Mouse (Mus musculus) heart, embryonic 14.5 days (tissue): ENCODE data around the gene Mrgprh. TPM values are rescaled to one million over a fixed set of nuclear protein-coding genes. Genes with fewer than 3 reads are reported as not detected.
"Not testable (repeated sequence)": the region's sequence is repeated elsewhere in the genome, so short reads cannot be mapped to it uniquely, and the experiment has no call there.

Source experiments
- ATAC-seq: fragments of 200-750 bp; cut with Nextera tagmentation; 2 replicates; pipeline ENCODE4 v1.8.0; 2017; ENCODE audit warnings: low read depth, moderate TSS enrichment; ENCODE audit not compliant: insufficient number of reproducible peaks, insufficient read depth, low FRiP score
- H3K27ac ChIP-seq, 2 experiments: fragments of 200-500 bp in 1 of 2; fragments of 300-500 bp in 1 of 2; sonication (generic) in 1 of 2; replicated peaks in 1 of 2; 2 replicates each; pipeline ENCODE4 v1.5.1; 2012 to 2014; ENCODE audit warnings: low read depth in 2 of 2, low read length in 2 of 2, control low read depth in 1 of 2, mild to moderate bottlenecking in 1 of 2, mixed read lengths in 1 of 2; ENCODE audit not compliant: control insufficient read depth in 1 of 2, insufficient read depth in 1 of 2
- H3K27me3 ChIP-seq: fragments of 300-500 bp; sonication (generic); 2 replicates; pipeline ENCODE4 v1.6.1; 2014; ENCODE audit warnings: mild to moderate bottlenecking, low read length, control low read depth; ENCODE audit not compliant: control insufficient read depth, insufficient read depth
- H3K36me3 ChIP-seq: fragments of 300-500 bp; sonication (generic); 2 replicates; pipeline ENCODE4 v1.6.1; 2014; ENCODE audit warnings: mild to moderate bottlenecking, control low read depth, low read length, mixed read lengths; ENCODE audit not compliant: control insufficient read depth, insufficient read depth
- H3K4me1 ChIP-seq, 2 experiments: fragments of 200-500 bp in 1 of 2; fragments of 300-500 bp in 1 of 2; sonication (generic) in 1 of 2; 2 replicates each; pipeline ENCODE4 v1.6.1; 2012 to 2014; ENCODE audit warnings: low read length in 2 of 2, control low read depth in 1 of 2, mixed read lengths in 1 of 2; ENCODE audit not compliant: control insufficient read depth in 2 of 2, insufficient read depth in 2 of 2
- H3K4me2 ChIP-seq: fragments of 300-500 bp; sonication (generic); 2 replicates; pipeline ENCODE4 v1.6.1; 2014; ENCODE audit warnings: mild to moderate bottlenecking, low read length
- H3K4me3 ChIP-seq, 2 experiments: fragments of 200-500 bp in 1 of 2; fragments of 300-500 bp in 1 of 2; sonication (generic) in 1 of 2; 2 replicates each; pipeline ENCODE4 v1.5.1; 2012 to 2014; ENCODE audit warnings: low read length in 2 of 2, mild to moderate bottlenecking in 2 of 2, control low read depth in 1 of 2, low read depth in 1 of 2, moderate library complexity in 1 of 2; ENCODE audit not compliant: control insufficient read depth in 1 of 2, insufficient read depth in 1 of 2
- H3K9ac ChIP-seq: fragments of 300-500 bp; sonication (generic); 2 replicates; pipeline ENCODE4 v1.6.1; 2014; ENCODE audit warnings: mild to moderate bottlenecking, low read length
- H3K9me3 ChIP-seq: fragments of 300-500 bp; sonication (generic); 2 replicates; pipeline ENCODE4 v1.6.1; 2016; ENCODE audit warnings: low read length, control low read depth; ENCODE audit not compliant: control insufficient read depth
- WGBS: fragments of 180-500 bp; shearing (Covaris S2); extraction: QIAGEN DNeasy Blood & Tissue Kit; methylation state at CpG from one replicate; pipeline ENCODE4 v1.1.7; 2014; 5-methylcytosine and 5-hydroxymethylcytosine counted together
- polyA plus RNA-seq: library from polyadenylated mRNA; unstranded; fragments of >200 nt; fragmentation: Nextera tagmentation; extraction: Ambion mirVana; gene quantifications from 2 replicates; pipeline ENCODE4 v1.2.1, GENCODE M21; 2014

Gene Mrgprh
- polyA plus RNA-seq, 1 experiment from 2014 or later = 0.09 TPM

DNA sequence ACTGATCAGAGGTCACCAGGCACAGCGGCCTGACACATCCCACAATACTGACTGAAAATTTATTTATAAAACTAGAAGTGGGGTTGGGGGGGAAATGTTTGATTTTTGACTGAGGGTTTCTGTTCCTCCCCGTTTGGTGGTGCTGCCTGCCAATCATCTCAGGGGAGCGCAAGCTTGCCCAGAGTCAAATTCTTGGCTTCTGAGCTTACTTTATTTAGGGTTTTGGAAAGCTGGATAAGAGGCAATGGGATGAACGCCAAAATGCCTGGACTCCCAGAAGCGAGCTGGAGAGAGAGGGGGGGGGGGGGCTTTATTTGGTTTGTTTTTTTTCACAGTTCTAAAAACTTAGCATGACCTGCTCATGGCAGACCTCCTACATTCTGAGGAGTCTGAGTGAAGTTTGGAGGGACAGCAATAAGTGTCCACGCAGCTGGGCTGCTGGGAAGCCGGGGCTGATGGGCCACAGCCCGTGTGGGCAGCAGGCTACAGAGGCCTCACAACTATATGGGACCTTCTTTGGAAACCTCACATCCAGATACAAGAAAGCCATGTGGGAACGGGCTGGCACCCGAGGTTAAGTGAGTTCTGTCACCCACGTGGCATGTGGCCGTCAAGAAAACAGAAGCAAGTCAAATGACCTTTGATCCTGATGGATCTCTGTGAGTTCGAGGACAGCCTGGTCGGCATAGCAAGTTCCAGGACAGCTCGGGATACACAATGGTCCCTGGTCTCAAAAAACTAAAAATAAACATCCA, 11.4 kb downstream of the Mrgprh start:
- no peak for ATAC-seq
- Histone ChIP-seq H3K4me1 (peaks cover 5 to 7% of the 10 kb centered on the region in 2 experiments; a peak in 2 of 4 replicates), H3K4me2 (no peak overlapping the region), H3K9ac (no peak overlapping the region), H3K27me3 (no peaks in the 10 kb centered on the region), H3K4me3 (no peak overlapping the region), H3K36me3 (peaks cover 7% of the 10 kb centered on the region), H3K9me3 (no peaks in the 10 kb centered on the region), H3K27ac (peak overlapping the region; percentile 11 to 15; a peak in 1 of 4 replicates)
- WGBS = 59% methylated on average over 15 of the region's 15 CpGs

DNA sequence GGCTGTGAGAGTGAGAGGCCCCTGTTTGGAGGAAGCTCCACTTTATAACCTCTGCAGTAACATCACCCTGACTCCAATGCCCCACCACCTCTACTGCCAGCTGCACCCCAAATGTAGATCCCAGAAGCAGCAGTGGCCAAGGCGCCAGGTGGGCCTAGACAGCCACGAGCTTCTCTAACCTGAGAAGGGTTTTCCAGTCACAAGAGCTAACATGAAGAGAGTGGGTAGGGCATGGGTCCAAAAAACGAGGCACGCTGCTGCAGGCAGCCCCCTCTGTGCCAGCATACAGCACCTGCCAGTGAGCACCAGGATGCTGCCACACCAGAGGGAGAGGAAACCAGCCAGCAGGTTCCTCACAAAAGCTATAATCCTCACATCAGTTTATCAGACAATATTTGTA, 15.2 kb downstream of the Mrgprh start:
- 91% methylated on average over 4 of the region's 4 CpGs for WGBS

DNA sequence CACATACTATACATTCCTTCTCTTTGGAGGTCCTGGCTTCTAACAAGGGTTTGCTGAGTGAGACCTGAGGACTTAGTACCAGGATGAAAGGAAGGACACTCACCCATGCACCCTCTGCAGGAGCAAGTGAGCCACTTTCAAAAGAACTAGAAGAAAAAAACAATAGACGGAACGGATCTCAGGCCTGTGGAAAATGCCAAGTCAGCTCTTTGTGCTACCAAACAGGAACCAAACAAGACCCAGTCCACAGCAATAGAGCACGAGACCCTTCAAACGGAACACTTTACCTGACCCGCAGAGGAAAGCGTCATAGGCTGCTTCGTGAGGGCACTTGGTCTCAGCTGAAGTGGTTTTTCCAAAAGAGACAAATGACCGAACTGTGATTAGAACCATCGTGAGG, 16.2 kb downstream of the Mrgprh start:
- H3K4me2 ChIP-seq = no peak overlapping the region
- no peak overlapping the region for H3K27ac ChIP-seq
- peaks cover under 1 to 2% of the 10 kb centered on the region in 2 experiments; a peak in 2 of 4 replicates for H3K4me1 ChIP-seq
- peaks cover 20% of the 10 kb centered on the region for H3K36me3 ChIP-seq
- no peaks in the 10 kb centered on the region for H3K9me3 ChIP-seq
- no peaks in the 10 kb centered on the region for H3K27me3 ChIP-seq
- no peak overlapping the region for H3K4me3 ChIP-seq
- H3K9ac ChIP-seq = no peak overlapping the region
- 72% methylated on average over 9 of the region's 9 CpGs for WGBS
- no peak for ATAC-seq

More for the DNA sequence above, 15.2 kb downstream of the Mrgprh start:
- Histone ChIP-seq H3K4me1 (peaks cover 5 to 7% of the 10 kb centered on the region in 2 experiments; a peak in 2 of 4 replicates), H3K27ac (no peak overlapping the region), H3K9me3 (no peaks in the 10 kb centered on the region), H3K36me3 (peaks cover 18% of the 10 kb centered on the region), H3K4me2 (no peak overlapping the region), H3K27me3 (no peaks in the 10 kb centered on the region), H3K9ac (no peak overlapping the region), H3K4me3 (no peak overlapping the region)
- ATAC-seq = no peak

DNA sequence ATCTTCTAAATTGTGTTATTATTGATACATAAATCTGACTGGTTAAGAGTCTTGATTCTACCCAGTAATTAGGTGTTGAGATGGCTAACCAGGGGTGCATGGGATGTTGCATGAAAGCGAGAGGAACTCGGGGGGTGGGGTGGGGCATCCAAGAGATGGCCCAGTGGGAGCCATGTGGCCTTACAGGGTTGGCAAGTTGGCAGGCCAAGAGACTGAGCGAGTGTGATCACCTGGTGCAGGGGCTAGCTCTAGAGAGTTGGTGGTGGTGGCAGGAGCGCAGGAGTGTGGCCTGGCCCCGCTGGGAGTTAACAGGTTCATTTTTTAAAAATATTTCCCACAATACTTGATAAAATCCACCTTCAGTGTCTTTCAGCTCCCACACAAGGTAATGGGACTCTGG, 21.8 kb downstream of the Mrgprh start:
- ATAC-seq = no peak
- WGBS = 92% methylated on average over 5 of the region's 5 CpGs
- H3K27me3 ChIP-seq = no peaks in the 10 kb centered on the region
- H3K9me3 ChIP-seq = no peaks in the 10 kb centered on the region
- peaks cover 0 to 3% of the 10 kb centered on the region in 2 experiments; a peak in 1 of 4 replicates for H3K4me1 ChIP-seq
- H3K36me3 ChIP-seq = peaks cover 29% of the 10 kb centered on the region
- H3K9ac ChIP-seq = no peak overlapping the region
- H3K27ac ChIP-seq = no peak overlapping the region
- H3K4me3 ChIP-seq = no peak overlapping the region
- no peak overlapping the region for H3K4me2 ChIP-seq

GRCm38 (mm10) chr17:12898607-12899006, 22.8 kb downstream of the Mrgprh start:
- not testable (repeated sequence) for H3K27ac ChIP-seq
- peaks cover 36% of the 10 kb centered on the region for H3K36me3 ChIP-seq
- 56% methylated on average over 2 of the region's 2 CpGs for WGBS

DNA sequence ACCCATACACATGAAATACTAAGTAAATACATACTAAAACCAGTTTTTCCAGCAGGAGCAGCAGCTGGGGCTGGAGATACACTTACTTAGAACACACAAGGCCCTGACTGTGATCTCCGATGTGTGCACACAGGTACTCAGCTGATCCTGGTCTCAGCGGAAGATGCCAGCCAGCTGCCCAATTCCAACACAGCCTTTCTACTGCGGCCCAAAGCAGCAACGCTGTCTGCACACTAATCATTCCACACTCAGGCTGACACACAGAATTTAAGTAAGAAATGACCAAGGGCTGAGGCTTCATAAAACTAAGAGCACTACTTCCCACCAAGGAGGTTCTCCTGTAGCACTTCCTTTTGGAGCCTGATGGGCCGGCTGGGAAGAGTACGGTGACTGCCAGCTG, 26.5 kb downstream of the Mrgprh start:
- Histone ChIP-seq H3K27me3 (no peaks in the 10 kb centered on the region), H3K9ac (no peak overlapping the region), H3K36me3 (peaks cover 40% of the 10 kb centered on the region), H3K4me1 (peaks cover 0 to 3% of the 10 kb centered on the region in 2 experiments; a peak in 1 of 4 replicates), H3K9me3 (no peaks in the 10 kb centered on the region), H3K27ac (no peak overlapping the region), H3K4me3 (no peak overlapping the region), H3K4me2 (no peak overlapping the region)
- WGBS = 95% methylated on average over 6 of the region's 6 CpGs
- ATAC-seq = no peak

More at GRCm38 (mm10) chr17:12898607-12899006, 22.8 kb downstream of the Mrgprh start:
- not testable (repeated sequence) for H3K4me1 ChIP-seq, H3K4me3 ChIP-seq, H3K27me3 ChIP-seq, H3K4me2 ChIP-seq, ATAC-seq, H3K9ac ChIP-seq, H3K9me3 ChIP-seq

DNA sequence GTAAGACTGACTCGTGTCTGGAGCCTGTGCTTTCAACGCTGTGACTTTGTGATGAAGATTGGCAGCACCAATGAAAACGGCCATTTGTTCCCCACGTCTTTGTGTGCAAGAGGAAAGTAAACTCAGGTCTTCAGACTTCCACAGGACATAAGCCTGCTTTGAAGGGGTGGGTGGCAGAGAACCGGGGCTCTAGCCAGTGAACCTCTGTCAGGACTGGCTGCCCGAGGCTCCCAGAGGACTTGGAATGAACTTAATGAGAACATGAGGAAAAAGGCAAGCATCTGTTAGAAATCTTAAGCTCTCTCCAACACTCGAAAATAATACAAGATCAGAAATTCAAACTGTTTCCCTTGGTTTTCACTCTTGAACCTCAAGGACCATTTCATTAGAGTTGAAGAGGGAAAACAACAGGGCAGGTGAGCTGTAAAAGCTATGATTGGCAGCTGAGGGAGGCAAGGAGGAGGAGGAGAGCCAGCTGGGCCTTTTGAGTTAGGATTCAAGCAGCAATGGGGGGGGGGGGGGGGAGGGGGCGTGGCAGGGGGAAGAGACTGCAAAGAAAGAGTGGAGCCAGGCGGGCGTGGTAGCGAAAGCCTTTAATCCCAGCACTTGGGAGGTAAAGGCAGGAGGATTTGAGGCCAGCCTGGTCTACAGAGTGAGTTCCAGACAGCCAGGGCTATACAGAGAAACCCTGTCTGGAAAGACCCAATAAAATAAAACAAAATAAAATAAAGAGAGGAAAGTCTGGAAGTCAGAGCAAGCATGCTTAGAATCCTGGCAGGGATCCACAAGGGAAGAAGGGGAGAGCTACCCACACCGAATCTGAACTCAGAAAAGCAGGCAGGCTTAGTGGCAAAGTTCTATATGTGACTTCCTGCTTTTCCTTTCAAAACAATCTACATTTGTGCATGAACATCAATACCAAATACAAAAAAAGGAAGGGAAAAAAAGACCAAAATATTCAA, 27.8 kb downstream of the Mrgprh start:
- H3K4me1 ChIP-seq = peaks cover 0 to 3% of the 10 kb centered on the region in 2 experiments; a peak in 1 of 4 replicates
- H3K9ac ChIP-seq = no peak overlapping the region
- no peak overlapping the region for H3K4me3 ChIP-seq
- WGBS = 67% methylated on average over 11 of the region's 12 CpGs
- no peaks in the 10 kb centered on the region for H3K9me3 ChIP-seq
- no peak overlapping the region for H3K4me2 ChIP-seq
- no peak overlapping the region for H3K27ac ChIP-seq
- no peak for ATAC-seq
- peaks cover 41% of the 10 kb centered on the region for H3K36me3 ChIP-seq
- no peaks in the 10 kb centered on the region for H3K27me3 ChIP-seq
